Comparison of ENCODE assay signal across 9 mouse cellular contexts in genomic region chr8:95914905-95915643, GRCm38 (mm10). TPM values are rescaled to one million over a fixed set of nuclear protein-coding genes. Genes with fewer than 3 reads are reported as not detected.
DNase-seq lines count a peak whose midpoint lies in the region; ATAC-seq and TF ChIP-seq lines count a peak whose summit lies in the region.
"Had no signal": no experiment of that assay in that cellular context is flagged by ENCODE, and none has a peak within 500 bp of the region (broad histone marks: within the 10 kb centered on the region; RNA-seq: fewer than 3 reads in every experiment).

No protein-coding gene starts in this region.

- no peak overlapping the region for H3K9ac ChIP-seq in ES-Bruce4 (ENCODE audit: low read depth, poor library complexity, severe bottlenecking)
- H3K9ac ChIP-seq: limb, embryonic 15.5 days had no signal

- DNase-seq in c-Kit-negative CD71-positive TER-119-positive erythroid progenitor cells, embryonic 14.5 days (ENCODE audit: low read depth, low spot score): peak; percentile 21
- peak; percentile 70 for DNase-seq in forebrain, embryonic 10.5 days (ENCODE audit: extremely low spot score, low spot score)
- peak; percentile 78 to 83 for DNase-seq in heart, postnatal 10 days
- DNase-seq in kidney, postnatal 4 days: peak; percentile 87 to 88
- DNase-seq in lung, adult 18-20 months: peak; percentile 59 to 64
- peak; percentile 9 to 14 for DNase-seq in thymus, adult 18-20 months

- no peaks in the 10 kb centered on the region for H3K36me3 ChIP-seq in ES-Bruce4 (ENCODE audit: control insufficient read depth, insufficient read depth, low read length, poor library complexity, severe bottlenecking)
- no peaks in the 10 kb centered on the region for H3K36me3 ChIP-seq in forebrain, embryonic 10.5 days (replicated peaks)
- H3K36me3 ChIP-seq: limb, embryonic 15.5 days had no signal

- ATAC-seq in neutrophil, adult 5-6 weeks (ENCODE audit: extremely low read depth, insufficient number of reproducible peaks, low FRiP score, poor library complexity, severe bottlenecking): peak; percentile 76

- no peak for TF ChIP-seq EP300 in ES-Bruce4 (IDR thresholded peaks at IDR 0.05; ENCODE audit: insufficient read depth, low read depth, low read length)

- intact Hi-C loops in heart, postnatal 10 days (cut with DNase I): loop anchor here (5.0 kb wide), 3 partner anchors 78 to 313 kb away; no protein-coding TSS in a partner anchor

- 9% methylated on average over 7 of the region's 7 CpGs for WGBS in forebrain, embryonic 10.5 days

- H3K9me3 ChIP-seq in ES-Bruce4 (replicated peaks; ENCODE audit: control insufficient read depth, insufficient read depth, low read length, poor library complexity, severe bottlenecking): no peaks in the 10 kb centered on the region
- H3K9me3 ChIP-seq in forebrain, embryonic 10.5 days: no peaks in the 10 kb centered on the region
- H3K9me3 ChIP-seq: limb, embryonic 15.5 days had no signal

- no peaks in the 10 kb centered on the region for H3K4me1 ChIP-seq in ES-Bruce4 (ENCODE audit: control insufficient read depth, insufficient read depth, low read length)
- peaks cover 10% of the 10 kb centered on the region for H3K4me1 ChIP-seq in forebrain, embryonic 10.5 days

- peak; percentile 88 for TF ChIP-seq CTCF in ES-Bruce4 (IDR thresholded peaks at IDR 0.05; ENCODE audit: low read depth, low read length)

- no peak overlapping the region for H3K27ac ChIP-seq in ES-Bruce4 (ENCODE audit: insufficient read depth, low read length)
- no peak overlapping the region for H3K27ac ChIP-seq in forebrain, embryonic 10.5 days
- H3K27ac ChIP-seq: limb, embryonic 15.5 days had no signal

- H3K27me3 ChIP-seq in ES-Bruce4 (ENCODE audit: control insufficient read depth, insufficient read depth, low read length, poor library complexity, severe bottlenecking): no peaks in the 10 kb centered on the region; the same call in 1 of the 2 replicates
- peaks cover 13% of the 10 kb centered on the region for H3K27me3 ChIP-seq in forebrain, embryonic 10.5 days (ENCODE audit: poor library complexity, severe bottlenecking)

- TF ChIP-seq POLR2A in ES-Bruce4 (IDR thresholded peaks at IDR 0.05; ENCODE audit: insufficient read depth, low read length): no peak

- H3K4me3 ChIP-seq in ES-Bruce4 (ENCODE audit: low read depth, low read length): no peak overlapping the region
- no peak overlapping the region for H3K4me3 ChIP-seq in forebrain, embryonic 10.5 days

RNA-seq across cellular contexts. Expression of gene Got2, which starts 26.7 kb away (rescaled TPM):
- 190 and 192 TPM in 2 replicates for polyA plus RNA-seq in ES-Bruce4 (2011; ENCODE audit: insufficient read depth, insufficient read length, low read depth, missing spikeins)
- 194 and 213 TPM in 2 replicates for polyA plus RNA-seq in forebrain, embryonic 10.5 days (2016; fragmentation: Nextera tagmentation; extraction: Ambion mirVana)
- total RNA-seq in heart, postnatal 10 days (2021): 100 to 1,000 TPM; 638 to 661 TPM
- total RNA-seq in neutrophil, adult 5-6 weeks (2017): 55.4 and 55.7 TPM in 2 replicates

Comparison
In these comparisons a context has a peak if more than half of its experiments do, and no peak if none do; other contexts are left out.
1. DNase-seq: peak in every context shown above with its lines; median percentile 88 in kidney, postnatal 4 days; 80 in heart, postnatal 10 days; 70 in forebrain, embryonic 10.5 days; 62 in lung, adult 18-20 months; 21 in c-Kit-negative CD71-positive TER-119-positive erythroid progenitor cells, embryonic 14.5 days; 12 in thymus, adult 18-20 months.
2. RNA of gene Got2, which starts 26.7 kb away (total RNA-seq): 638 to 661 TPM in heart, postnatal 10 days; 55.4 to 55.7 TPM in neutrophil, adult 5-6 weeks; every median in the first group is over 10 times any median in the second.